Mouse (Mus musculus): ENCODE data around the gene Lyrm4.
"Not testable (repeated sequence)": the region's sequence is repeated elsewhere in the genome, so short reads cannot be mapped to it uniquely, and the experiment has no call there.

Lyrm4 gene

DNA sequence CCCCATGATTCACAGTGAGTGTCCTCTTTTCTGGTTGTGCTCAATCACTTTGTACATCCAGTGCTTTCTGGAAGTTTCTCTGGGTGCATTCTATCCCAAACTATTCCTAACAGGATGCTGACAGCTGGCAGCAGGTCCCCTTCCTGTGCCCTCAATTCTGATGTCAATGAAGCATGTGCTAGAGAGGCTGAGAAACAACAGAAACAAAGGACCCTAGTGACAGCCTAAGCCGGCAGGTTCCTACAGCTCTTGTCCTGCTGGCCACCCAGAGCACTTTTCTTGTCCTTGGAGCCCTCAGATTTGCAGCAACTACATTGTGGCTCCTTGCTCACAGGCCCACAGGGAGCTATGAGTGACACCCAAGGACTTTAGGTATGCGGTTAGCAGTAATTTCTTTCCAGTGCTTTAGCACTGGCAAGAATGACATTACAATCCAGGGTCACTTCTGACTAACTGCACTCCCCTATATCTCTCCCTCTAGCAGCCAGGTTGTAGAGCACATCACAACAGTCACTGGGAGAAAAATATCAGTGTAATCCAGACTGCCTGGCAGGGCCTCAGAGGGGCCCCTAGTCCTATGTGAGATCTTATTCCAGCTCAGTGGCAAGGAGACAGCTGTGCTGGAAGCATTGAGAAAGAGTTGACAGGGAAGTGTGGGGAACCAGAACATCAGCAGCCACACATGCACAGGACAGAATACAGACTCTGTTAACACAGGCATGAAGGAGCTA, 121.5 kb downstream of the Lyrm4 start:
- in situ Hi-C loops (cut with MboI, MseI) = no loop called here

DNA sequence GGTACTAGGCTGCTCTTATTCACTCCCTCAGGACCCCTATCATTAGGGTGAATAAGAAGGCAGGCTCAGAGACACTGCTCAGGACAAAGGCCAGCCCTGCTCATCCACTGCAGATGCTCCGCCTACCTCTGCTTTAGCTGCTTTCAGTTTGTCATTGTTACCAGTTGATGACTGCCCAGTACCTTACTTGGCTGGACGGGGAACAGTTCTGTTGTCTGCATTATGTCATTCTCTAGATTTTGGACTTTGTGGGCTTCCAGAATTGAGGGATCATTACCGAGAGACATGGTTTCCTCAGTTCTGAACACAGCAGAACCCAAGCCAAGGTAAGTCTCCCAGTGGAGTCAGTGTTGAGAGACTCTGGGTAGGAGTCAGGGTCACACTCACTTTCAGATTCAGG, 122.1 kb downstream of the Lyrm4 start:
- in situ Hi-C loops (cut with MboI, MseI) = no loop called here

- in situ Hi-C loops (cut with MboI, MseI) = no loop called here
These were observed 123.3 kb downstream of the Lyrm4 start for GRCm38 (mm10) chr13:35994067-35994466.

DNA sequence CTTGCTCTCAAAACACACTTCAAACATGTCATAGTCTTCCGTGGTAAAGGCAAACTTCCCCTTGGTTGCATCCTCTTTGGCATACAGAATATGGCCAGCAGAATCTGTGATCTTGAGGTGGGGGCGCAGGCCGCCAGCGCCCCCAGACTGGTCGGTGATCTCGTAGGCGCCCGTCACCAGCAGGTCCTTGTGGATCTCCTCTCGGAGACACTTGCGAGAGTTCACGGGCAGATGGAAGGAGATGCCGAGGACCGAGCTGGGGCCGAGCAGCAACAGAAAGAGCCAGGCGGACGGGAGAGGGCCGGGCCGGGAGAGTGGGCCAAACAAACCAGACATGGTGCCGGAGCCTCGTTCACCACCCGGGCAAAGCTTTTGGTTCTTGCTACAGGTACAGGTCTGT, 126.1 kb downstream of the Lyrm4 start:
- in situ Hi-C loops (cut with MboI, MseI) = not testable (repeated sequence)

- in situ Hi-C loops (cut with MboI, MseI) = no loop called here
These were observed 128.0 kb downstream of the Lyrm4 start for GRCm38 (mm10) chr13:35989329-35989728.

GRCm38 (mm10) chr13:35982985-35983384, 134.3 kb downstream of the Lyrm4 start:
- in situ Hi-C loops (cut with MboI, MseI) = no loop called here

- in situ Hi-C loops (cut with MboI, MseI) = no loop called here
These were observed 136.9 kb downstream of the Lyrm4 start for GRCm38 (mm10) chr13:35980471-35980870.

DNA sequence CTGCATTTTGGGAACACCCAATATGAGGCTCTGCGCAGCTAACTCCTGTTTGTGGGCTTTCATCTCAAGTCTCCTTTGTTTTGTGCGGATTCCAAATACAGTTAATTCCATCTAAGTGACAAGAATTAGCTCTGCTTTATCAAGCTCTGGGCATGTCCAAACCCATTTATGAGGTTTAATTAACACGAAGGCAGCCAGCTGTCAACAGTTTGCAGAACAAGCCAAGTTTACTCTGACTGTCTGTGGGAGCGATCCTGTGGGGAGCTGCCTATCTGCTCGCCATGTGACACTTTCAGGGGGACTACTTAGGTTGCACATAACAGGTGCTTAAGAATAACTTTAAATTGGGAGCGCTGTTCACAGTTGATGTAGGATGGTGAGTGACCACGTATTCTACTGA, 140.4 kb downstream of the Lyrm4 start:
- in situ Hi-C loops (cut with MboI, MseI) = no loop called here

DNA sequence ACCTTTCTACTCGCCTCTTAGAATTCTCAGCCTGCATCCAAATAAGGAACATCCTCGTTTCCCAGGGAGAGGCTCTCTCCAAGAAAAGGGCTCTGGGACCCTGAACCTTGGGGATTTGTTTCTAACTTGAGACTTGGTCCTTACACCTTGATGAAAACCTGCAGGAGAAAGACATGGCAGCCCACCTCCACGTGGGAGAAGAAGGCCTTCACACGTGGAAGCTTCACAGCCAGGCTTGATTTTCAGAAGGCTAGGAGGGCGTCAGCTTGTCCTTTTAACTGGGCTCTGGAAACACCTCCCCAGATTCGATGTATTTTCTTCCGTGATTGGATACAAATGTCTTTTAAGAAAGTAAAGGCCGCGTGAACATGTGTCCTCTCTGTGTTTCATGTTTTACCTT, 147.5 kb downstream of the Lyrm4 start:
- in situ Hi-C loops (cut with MboI, MseI) = loop anchor here (10.0 kb wide), 1 partner anchor 785 kb away; no protein-coding TSS in a partner anchor

DNA sequence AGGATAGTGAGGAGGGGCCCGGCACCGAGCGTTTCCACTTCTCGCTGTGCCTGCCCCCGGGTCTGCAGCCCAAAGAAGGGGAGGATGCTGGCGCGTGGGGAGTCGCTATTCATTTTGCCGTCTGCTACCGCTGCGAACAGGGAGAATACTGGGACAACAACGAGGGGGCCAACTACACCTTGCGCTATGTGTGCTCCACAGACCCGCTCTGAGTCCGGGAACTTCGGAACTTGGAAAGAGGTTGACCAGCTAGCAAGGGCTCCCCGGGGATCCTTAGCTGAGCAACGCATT, 147.9 kb downstream of the Lyrm4 start:
- in situ Hi-C loops (cut with MboI, MseI) = loop anchor here (10.0 kb wide), 1 partner anchor 785 kb away; no protein-coding TSS in a partner anchor

DNA sequence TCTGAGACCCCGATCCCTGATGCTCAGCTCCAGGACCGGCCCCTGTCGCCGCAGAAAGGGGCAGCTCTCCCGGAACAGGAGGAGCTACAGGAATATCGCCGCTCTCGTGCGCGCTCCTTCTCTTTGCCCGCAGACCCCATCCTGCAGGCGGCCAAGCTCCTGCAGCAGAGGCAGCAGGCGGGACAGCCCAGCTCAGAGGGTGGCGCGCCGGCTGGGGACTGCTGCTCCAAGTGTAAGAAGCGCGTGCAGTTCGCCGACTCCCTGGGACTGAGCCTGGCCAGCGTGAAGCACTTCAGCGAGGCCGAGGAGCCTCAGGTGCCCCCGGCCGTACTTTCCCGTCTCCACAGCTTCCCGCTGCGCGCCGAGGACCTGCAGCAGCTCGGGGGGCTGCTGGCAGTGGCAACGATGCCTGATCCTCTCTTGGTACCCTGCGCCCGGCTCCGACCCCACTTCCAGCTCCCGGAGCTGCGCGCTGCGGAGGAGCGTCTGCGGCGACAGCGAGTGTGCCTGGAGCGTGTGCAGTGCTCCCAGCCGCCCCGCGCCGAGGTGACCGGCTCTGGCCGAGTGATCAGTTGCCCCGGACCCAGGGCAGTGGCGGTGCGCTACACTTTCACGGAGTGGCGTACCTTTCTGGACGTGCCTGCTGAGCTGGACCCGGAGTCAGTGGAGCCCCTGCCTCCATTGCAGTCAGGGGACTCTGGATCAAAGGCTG, 148.5 kb downstream of the Lyrm4 start:
- in situ Hi-C loops (cut with MboI, MseI) = loop anchor here (10.0 kb wide), 1 partner anchor 784 kb away; no protein-coding TSS in a partner anchor

GRCm38 (mm10) chr13:35968131-35968718, 149.1 kb downstream of the Lyrm4 start:
- in situ Hi-C loops (cut with MboI, MseI) = loop anchor here (10.0 kb wide), 1 partner anchor 783 kb away; no protein-coding TSS in a partner anchor

GRCm38 (mm10) chr13:35967690-35968089, 149.6 kb downstream of the Lyrm4 start:
- in situ Hi-C loops (cut with MboI, MseI) = loop anchor here (10.0 kb wide), 1 partner anchor 783 kb away; no protein-coding TSS in a partner anchor

- in situ Hi-C loops (cut with MboI, MseI) = loop anchor here (10.0 kb wide), 1 partner anchor 779 kb away; no protein-coding TSS in a partner anchor
These were observed 153.7 kb downstream of the Lyrm4 start for GRCm38 (mm10) chr13:35963583-35963982.

- in situ Hi-C loops (cut with MboI, MseI) = loop anchor here (10.0 kb wide), 1 partner anchor 775 kb away; no protein-coding TSS in a partner anchor
These were observed 157.8 kb downstream of the Lyrm4 start for GRCm38 (mm10) chr13:35959391-35960067.

- in situ Hi-C loops (cut with MboI, MseI) = no loop called here
These were observed 158.8 kb downstream of the Lyrm4 start, which contains the start of gene Ppp1r3g for GRCm38 (mm10) chr13:35958539-35958938. TSS of gene Ppp1r3g (plus strand) at chr13:35958839.

- in situ Hi-C loops (cut with MboI, MseI) = loop anchor here (10.0 kb wide), 1 partner anchor 875 kb away; no protein-coding TSS in a partner anchor
These were observed 167.4 kb downstream of the Lyrm4 start for GRCm38 (mm10) chr13:35949814-35950455.

GRCm38 (mm10) chr13:35947354-35948000, 169.8 kb downstream of the Lyrm4 start:
- in situ Hi-C loops (cut with MboI, MseI) = loop anchor here (10.0 kb wide), 1 partner anchor 873 kb away; no protein-coding TSS in a partner anchor

DNA sequence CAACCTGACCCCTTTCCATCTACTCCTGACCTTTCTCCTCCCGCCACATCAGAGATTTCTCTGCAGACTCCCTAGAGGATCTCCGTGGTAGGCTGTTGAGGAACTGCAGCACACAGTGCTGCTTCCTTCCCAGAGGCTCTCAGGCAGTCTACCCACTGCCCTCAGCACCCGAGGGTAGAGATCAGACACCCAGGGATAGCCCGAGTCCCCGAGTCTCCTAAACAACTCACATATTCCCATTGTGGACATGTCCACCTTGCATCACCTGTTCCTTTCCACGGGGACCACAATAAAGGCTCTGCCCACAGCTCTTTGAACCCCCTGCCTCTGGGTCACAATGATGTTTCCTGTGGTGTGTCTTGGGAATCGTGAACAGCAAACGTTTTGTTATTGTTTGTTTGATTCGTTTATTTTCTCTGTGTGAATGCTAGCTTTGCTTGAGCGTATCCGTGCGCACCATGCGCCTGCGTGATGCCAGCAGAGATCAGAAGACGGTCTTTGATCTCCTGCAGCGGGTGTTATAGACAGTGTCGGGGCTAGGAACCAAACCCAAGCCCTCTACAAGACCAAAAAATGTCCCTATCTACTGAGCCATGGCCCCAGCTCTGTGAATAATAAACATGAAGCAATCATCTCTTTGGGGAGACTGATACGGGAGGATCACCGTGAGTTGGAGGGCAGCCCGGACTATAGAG, 170.5 kb downstream of the Lyrm4 start:
- in situ Hi-C loops (cut with MboI, MseI) = loop anchor here (10.0 kb wide), 1 partner anchor 872 kb away; no protein-coding TSS in a partner anchor

DNA sequence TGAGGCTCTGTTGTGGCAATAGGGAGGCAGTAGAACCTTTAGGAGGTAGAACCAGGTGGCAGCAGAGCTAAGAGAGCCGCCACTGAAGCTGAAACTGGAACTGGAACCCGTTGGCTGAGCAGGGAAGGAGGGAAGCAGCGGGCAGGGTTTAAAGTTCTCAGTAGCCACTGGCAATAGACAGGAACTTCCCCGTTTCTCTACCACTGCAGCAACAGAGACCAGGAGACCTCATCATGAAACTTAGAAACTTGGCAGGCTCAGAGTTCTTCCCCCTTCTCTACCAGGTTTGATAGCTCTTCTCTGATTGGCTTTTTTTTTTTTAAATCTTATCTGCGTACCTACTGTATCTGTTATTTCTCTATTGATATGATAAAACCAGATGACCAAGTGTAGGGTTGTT, 176.4 kb downstream of the Lyrm4 start:
- in situ Hi-C loops (cut with MboI, MseI) = loop anchor here (5.0 to 10.0 kb wide), 2 partner anchors 54 to 866 kb away; no protein-coding TSS in a partner anchor
